Mouse (Mus musculus) hindbrain, embryonic 16.5 days (tissue): ENCODE data around the gene Ak6. TPM values are rescaled to one million over a fixed set of nuclear protein-coding genes. Genes with fewer than 3 reads are reported as not detected.

Experiments
- ATAC-seq: fragments of 200-750 bp; cut with Nextera tagmentation; 2 replicates; pipeline ENCODE4 v1.8.0; 2017; ENCODE audit warnings: moderate TSS enrichment, moderate library complexity
- H3K27ac ChIP-seq: fragments of 300-500 bp; sonication (generic); 2 replicates; pipeline ENCODE4 v1.5.1; 2014; ENCODE audit warnings: low read depth, mild to moderate bottlenecking, control low read depth, low read length, moderate library complexity
- H3K27me3 ChIP-seq: fragments of 300-500 bp; sonication (generic); replicated peaks from 2 replicates; pipeline ENCODE4 v1.6.1; 2014; ENCODE audit warnings: low read length; ENCODE audit not compliant: control insufficient read depth, insufficient read depth
- H3K36me3 ChIP-seq: fragments of 300-500 bp; sonication (generic); 2 replicates; pipeline ENCODE4 v1.6.1; 2014; ENCODE audit warnings: mild to moderate bottlenecking, low read length, moderate library complexity, mixed read lengths; ENCODE audit not compliant: control insufficient read depth, insufficient read depth
- H3K4me1 ChIP-seq: fragments of 300-500 bp; sonication (generic); 2 replicates; pipeline ENCODE4 v1.6.1; 2014; ENCODE audit warnings: low read depth, low read length; ENCODE audit not compliant: control insufficient read depth, insufficient read depth
- H3K4me2 ChIP-seq: fragments of 300-500 bp; sonication (generic); 2 replicates; pipeline ENCODE4 v1.6.1; 2014; ENCODE audit warnings: mild to moderate bottlenecking, low read length, control low read depth, moderate library complexity
- H3K4me3 ChIP-seq: fragments of 300-500 bp; sonication (generic); 2 replicates; pipeline ENCODE4 v1.5.1; 2014; ENCODE audit warnings: mild to moderate bottlenecking, low read length, control low read depth, moderate library complexity
- H3K9ac ChIP-seq: fragments of 300-500 bp; sonication (generic); 2 replicates; pipeline ENCODE4 v1.6.1; 2014; ENCODE audit warnings: low read depth, mild to moderate bottlenecking, control low read depth, low read length, moderate library complexity
- H3K9me3 ChIP-seq: fragments of 300-500 bp; sonication (generic); 2 replicates; pipeline ENCODE4 v1.6.1; 2014; ENCODE audit warnings: mild to moderate bottlenecking, low read length, moderate library complexity; ENCODE audit not compliant: control insufficient read depth
- WGBS: fragments of 180-500 bp; shearing (Covaris S2); extraction: QIAGEN DNeasy Blood & Tissue Kit; methylation state at CpG from one replicate; pipeline ENCODE4 v1.1.7; 2014; 5-methylcytosine and 5-hydroxymethylcytosine counted together
- polyA plus RNA-seq: library from polyadenylated mRNA; unstranded; fragments of >200 nt; fragmentation: Nextera tagmentation; extraction: Ambion mirVana; gene quantifications from 2 replicates; pipeline ENCODE4 v1.2.1, GENCODE M21; 2015

Gene Ak6
- polyA plus RNA-seq: 292 and 316 TPM in 2 replicates

GRCm38 (mm10) chr13:100650550-100651438 is at the start of gene Ak6, which contains the start of gene Rad17:
Gene Ak6 (plus strand): TSS chr13:100650979.
Gene Rad17 (minus strand): TSS chr13:100651051.
- WGBS: under 1% methylated on average over 56 of the region's 73 CpGs
- H3K27me3 ChIP-seq: no peaks in the 10 kb centered on the region
- ATAC-seq: peak; percentile 98
- H3K4me2 ChIP-seq: peak within 1 kb of the TSS; percentile 73
- H3K4me1 ChIP-seq: peaks cover 10% of the 10 kb centered on the region
- H3K9me3 ChIP-seq: no peaks in the 10 kb centered on the region
- peak within 1 kb of the TSS; percentile 89 for H3K4me3 ChIP-seq
- H3K36me3 ChIP-seq: no peaks in the 10 kb centered on the region; the same call in 1 of the 2 replicates
- H3K27ac ChIP-seq: peak within 1 kb of the TSS; percentile 98
- H3K9ac ChIP-seq: peak within 1 kb of the TSS; percentile 91

DNA sequence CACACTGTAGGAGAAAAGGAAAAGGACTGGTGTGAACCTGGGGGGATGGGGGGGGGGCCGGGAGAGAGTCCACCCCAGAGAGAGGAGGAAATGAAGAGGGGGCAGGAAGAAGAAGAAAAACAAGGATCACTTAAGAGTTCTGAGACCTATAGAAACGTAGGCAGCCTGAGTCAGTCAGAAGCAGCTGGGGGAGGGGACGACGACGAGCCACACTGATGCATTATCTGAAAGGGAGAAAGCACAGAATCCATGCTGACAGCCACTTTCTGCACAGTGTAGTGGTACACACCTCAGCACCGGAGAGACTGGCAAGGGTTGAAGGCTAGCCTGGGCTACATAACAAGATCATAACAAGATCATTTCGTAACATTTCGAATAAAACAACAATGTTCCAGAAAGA is 49.7 kb upstream of the Ak6 start:
- H3K9ac ChIP-seq: no peak overlapping the region
- no peaks in the 10 kb centered on the region for H3K36me3 ChIP-seq

DNA sequence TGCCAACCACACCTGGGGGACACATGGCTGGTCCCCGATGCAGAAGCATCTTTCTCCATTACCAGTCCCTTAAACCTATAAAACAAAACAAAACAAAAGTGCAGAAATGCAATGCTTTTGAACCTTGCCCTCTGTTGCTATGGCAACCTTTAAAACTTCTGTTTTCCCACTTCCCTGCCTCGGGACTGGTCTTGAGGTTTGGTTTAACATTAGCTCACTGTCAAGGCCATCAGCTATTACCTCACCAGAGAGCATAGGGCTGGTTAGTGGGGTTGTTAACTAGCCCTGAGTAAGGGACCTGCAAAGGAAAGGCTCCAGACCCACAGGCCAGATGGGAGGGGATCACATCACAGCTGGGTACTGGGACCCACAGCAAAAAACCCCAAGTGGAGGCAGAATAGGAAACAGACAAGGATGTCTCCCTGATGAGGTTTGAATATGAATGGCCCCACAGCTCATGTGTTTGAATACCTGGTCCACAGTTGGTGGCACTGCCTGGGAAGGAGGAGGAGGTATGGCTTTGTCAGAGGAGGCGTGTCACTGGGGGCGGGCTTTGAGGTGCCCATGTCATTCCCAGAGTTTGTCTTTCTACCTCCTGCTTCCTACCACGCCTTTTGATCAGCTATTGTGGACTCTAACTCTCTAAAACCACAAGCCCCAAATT is 48.4 kb upstream of the Ak6 start:
- ATAC-seq: no peak
- no peak overlapping the region for H3K9ac ChIP-seq
- no peaks in the 10 kb centered on the region for H3K27me3 ChIP-seq
- no peak overlapping the region for H3K4me3 ChIP-seq
- no peak overlapping the region for H3K27ac ChIP-seq
- H3K9me3 ChIP-seq: no peaks in the 10 kb centered on the region
- H3K4me1 ChIP-seq: no peaks in the 10 kb centered on the region
- no peak overlapping the region for H3K4me2 ChIP-seq
- 57% methylated on average over 5 of the region's 5 CpGs for WGBS
- no peaks in the 10 kb centered on the region for H3K36me3 ChIP-seq

More for the DNA sequence above, 49.7 kb upstream of the Ak6 start:
- no peak overlapping the region for H3K4me2 ChIP-seq
- no peaks in the 10 kb centered on the region for H3K4me1 ChIP-seq
- no peak overlapping the region for H3K27ac ChIP-seq
- ATAC-seq: no peak
- H3K4me3 ChIP-seq: no peak overlapping the region
- WGBS: 71% methylated on average over 8 of the region's 8 CpGs
- no peaks in the 10 kb centered on the region for H3K9me3 ChIP-seq
- no peaks in the 10 kb centered on the region for H3K27me3 ChIP-seq

DNA sequence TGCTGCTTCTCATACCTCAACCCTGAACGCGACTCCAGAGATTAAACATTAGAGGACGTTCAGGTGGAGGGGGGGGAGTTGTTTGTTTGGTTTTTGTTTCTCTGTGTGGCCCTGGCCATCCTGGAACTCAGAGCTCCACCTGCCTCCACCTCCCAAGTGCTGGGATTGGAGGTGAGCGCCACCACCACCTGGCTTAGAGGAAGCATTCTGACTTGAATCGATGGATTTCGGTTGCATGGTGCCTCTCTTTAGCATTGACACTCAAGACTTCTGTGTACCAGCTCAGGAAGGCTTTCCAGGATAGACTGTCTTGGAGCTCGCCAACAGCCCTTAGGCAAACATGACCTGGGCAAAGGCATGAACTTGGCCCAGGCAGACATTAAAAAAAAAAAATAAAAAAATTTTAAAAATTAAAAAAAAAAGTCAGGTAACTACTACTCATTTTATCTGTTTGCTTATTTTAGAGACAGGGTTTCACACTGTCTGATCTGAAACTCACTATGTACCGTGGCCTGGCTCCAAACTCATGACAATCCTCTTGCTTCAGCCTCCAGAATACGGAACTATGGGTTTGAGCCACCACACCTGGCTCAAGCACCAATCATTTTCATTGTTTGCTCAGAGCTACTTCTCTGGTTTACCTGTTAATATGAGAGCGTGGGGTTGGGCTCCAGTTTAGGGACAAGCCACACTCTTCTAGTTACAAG is 47.6 kb upstream of the Ak6 start:
- WGBS: 90% methylated on average over 10 of the region's 10 CpGs
- H3K27me3 ChIP-seq: no peaks in the 10 kb centered on the region
- ATAC-seq: no peak

GRCm38 (mm10) chr13:100603738-100604095 is 47.1 kb upstream of the Ak6 start:
- WGBS: 92% methylated on average over 11 of the region's 11 CpGs
- peaks cover 3% of the 10 kb centered on the region; the same call in 1 of the 2 replicates for H3K9me3 ChIP-seq
- H3K36me3 ChIP-seq: no peaks in the 10 kb centered on the region
- no peaks in the 10 kb centered on the region for H3K4me1 ChIP-seq
- H3K27ac ChIP-seq: no peak overlapping the region
- ATAC-seq: no peak
- no peak overlapping the region for H3K4me3 ChIP-seq
- no peaks in the 10 kb centered on the region for H3K27me3 ChIP-seq
- H3K9ac ChIP-seq: no peak overlapping the region
- no peak overlapping the region for H3K4me2 ChIP-seq

More for the DNA sequence above, 47.6 kb upstream of the Ak6 start:
- no peak overlapping the region for H3K27ac ChIP-seq
- no peak overlapping the region for H3K9ac ChIP-seq
- no peaks in the 10 kb centered on the region for H3K4me1 ChIP-seq
- no peaks in the 10 kb centered on the region for H3K36me3 ChIP-seq
- peaks cover 3% of the 10 kb centered on the region; the same call in 1 of the 2 replicates for H3K9me3 ChIP-seq
- H3K4me3 ChIP-seq: no peak overlapping the region
- no peak overlapping the region for H3K4me2 ChIP-seq

- Histone ChIP-seq H3K9ac (no peak overlapping the region), H3K4me3 (no peak overlapping the region), H3K36me3 (no peaks in the 10 kb centered on the region), H3K27ac (no peak overlapping the region), H3K4me2 (no peak overlapping the region), H3K27me3 (no peaks in the 10 kb centered on the region), H3K9me3 (peaks cover 3% of the 10 kb centered on the region; the same call in 1 of the 2 replicates), H3K4me1 (no peaks in the 10 kb centered on the region)
- no peak for ATAC-seq
- WGBS: 85% methylated on average over 1 of the region's 1 CpGs
Observed at GRCm38 (mm10) chr13:100605845-100606244, 44.9 kb upstream of the Ak6 start.

- Histone ChIP-seq H3K36me3 (peaks cover 3% of the 10 kb centered on the region), H3K4me3 (no peak overlapping the region), H3K9ac (no peak overlapping the region), H3K27me3 (no peaks in the 10 kb centered on the region), H3K4me2 (no peak overlapping the region), H3K9me3 (peaks cover 3% of the 10 kb centered on the region; the same call in 1 of the 2 replicates), H3K4me1 (no peaks in the 10 kb centered on the region), H3K27ac (no peak overlapping the region)
- WGBS: 87% methylated on average over 8 of the region's 8 CpGs
- ATAC-seq: no peak
Observed at GRCm38 (mm10) chr13:100607756-100608155, 43.0 kb upstream of the Ak6 start.

- H3K9me3 ChIP-seq: peaks cover 3% of the 10 kb centered on the region; the same call in 1 of the 2 replicates
- H3K27me3 ChIP-seq: no peaks in the 10 kb centered on the region
- 95% methylated on average over 13 of the region's 13 CpGs for WGBS
- H3K4me2 ChIP-seq: no peak overlapping the region
- no peaks in the 10 kb centered on the region; the same call in 1 of the 2 replicates for H3K4me1 ChIP-seq
- H3K27ac ChIP-seq: no peak overlapping the region
- H3K4me3 ChIP-seq: no peak overlapping the region
- H3K9ac ChIP-seq: no peak overlapping the region
- ATAC-seq: no peak
- peaks cover 3% of the 10 kb centered on the region for H3K36me3 ChIP-seq
Observed at GRCm38 (mm10) chr13:100611266-100611665, 39.5 kb upstream of the Ak6 start.
